Mouse (Mus musculus): Measurements from ENCODE around the gene Crkl.

Crkl gene

DNA sequence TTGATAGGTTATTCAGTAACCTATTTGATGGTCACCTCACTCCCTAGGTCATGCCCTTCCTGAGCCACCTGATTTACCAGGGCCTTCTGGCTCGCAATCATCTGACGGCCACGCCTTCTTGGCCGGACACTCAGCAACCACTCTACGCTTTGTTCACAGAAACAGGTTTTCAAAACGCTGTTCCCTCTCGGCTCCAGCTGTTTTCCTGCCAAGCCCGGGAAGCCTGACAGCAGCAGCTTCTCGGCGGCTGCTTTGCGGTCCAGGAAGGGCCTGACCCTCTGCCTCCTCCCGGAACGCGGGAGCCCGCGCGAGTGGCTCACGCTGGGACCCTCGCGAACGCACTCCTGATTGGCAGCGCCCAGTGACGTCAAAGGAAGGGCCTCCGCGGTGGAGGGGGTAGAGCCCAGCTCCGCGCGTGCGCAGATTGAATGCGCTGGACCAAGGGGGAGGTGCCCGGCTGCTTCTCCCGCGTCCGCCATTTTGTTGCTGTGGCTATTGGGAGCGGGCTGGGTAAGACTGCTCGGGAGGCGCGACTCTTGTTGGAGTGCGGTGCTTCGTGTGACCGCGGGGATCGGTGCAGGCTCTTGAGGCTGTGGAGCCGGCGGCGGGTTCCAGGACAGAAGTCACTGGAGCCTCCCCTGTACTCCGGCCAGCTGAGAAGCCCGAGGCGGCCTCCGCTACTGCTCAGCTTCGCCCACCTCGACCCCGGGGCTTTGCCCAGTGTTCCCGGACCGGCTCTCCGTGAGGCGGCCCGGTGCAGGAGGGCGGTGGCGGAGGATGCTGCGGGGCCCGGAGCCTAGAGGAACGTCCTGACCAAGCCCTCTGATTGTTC, at the start of gene Crkl:
Gene Crkl, plus strand, starts transcription at position 447 of the 832 bp plus-strand sequence.
- DNase-seq, result peak; percentile 97 to 99

- DNase-seq, result peak in 1 of 2 experiments; percentile 76
These were observed 48.9 kb upstream of the Crkl start for GRCm38 (mm10) chr16:17402855-17403254.

DNA sequence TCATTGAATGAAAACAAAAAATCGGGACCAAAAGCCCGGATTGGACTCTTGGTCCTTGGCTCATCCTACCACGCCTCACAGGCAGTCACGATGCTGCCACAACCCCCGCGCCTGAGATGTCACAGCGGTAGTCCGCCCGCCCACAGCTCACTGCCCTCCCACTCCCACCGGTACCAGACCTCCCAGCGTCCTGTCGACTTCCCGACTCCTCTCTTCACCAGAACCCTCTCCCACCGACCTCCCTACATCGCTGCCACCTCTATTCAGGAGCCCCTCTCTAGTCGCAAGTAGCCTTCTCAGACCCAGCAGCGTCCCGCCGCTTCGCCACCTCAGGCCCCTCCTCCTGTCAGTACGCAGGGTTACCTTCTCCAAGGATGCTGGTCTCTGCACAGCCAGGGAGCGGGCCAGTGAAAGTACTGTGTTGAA, 46.5 kb upstream of the Crkl start:
- DNase-seq, result peak; percentile 69 to 88

DNA sequence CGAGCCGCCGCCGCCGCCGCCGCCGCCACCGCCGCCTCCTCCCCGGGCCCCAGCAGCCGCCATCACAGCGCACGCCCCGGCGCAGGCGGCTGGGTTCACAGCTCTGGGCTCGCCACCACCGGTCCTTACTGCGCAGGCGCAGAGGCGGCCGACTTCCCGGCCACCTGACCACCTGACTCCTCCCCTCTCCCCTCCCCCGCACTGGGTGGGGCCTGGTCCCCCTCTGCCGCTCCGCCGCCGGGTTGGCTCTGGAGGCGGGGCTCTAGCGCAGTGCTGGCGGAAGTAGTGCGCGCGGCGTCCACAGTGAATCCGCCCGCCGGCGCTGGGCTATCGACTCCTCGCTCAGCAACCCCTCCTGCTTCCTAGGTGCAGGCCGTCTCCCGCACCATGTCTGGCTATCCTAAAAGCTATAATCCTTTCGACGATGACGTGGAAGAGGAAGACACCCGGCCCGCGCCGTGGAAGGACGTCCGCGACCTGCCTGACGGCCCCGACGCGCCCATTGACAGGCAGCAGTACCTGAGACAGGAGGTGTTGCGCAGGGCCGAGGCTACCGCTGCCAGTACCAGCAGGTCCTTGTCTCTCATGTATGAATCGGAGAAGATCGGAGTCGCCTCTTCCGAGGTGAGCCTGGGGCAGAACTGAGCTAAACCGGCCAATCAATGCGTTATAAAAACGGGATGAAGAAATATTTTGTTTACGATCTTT, 45.9 kb upstream of the Crkl start, which contains the start of the genes Snap29 and Pi4ka:
Gene Snap29, plus strand, starts transcription at position 251 of the 708 bp plus-strand sequence.
Gene Pi4ka, minus strand, starts transcription at position 579 of the 708 bp plus-strand sequence.
- DNase-seq, result peak; percentile 100

- DNase-seq, result peak; percentile 23 to 43
These were observed 45.1 kb upstream of the Crkl start for GRCm38 (mm10) chr16:17406512-17407231.

DNA sequence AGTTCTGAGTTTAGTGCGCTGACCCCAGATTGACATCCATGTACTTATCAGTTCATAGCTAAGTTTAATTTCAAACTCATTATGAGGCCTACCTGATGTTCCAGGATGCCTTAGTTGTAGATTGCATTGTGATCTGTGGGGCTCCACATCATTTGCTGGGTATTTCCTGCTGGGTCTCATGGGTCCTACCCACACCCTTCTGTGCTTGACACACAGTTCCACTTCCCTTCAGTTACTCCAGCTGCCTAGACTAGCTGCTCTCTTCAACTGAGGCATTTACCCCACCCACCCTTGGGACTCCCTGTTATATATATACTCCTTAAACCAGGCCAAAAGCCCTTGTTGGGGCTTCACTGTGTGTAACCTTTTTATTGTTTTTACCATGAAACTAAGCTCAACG, 42.7 kb upstream of the Crkl start:
- no peak for DNase-seq

GRCm38 (mm10) chr16:17410209-17410608, 41.6 kb upstream of the Crkl start:
- DNase-seq, result peak; percentile 36 to 64

DNA sequence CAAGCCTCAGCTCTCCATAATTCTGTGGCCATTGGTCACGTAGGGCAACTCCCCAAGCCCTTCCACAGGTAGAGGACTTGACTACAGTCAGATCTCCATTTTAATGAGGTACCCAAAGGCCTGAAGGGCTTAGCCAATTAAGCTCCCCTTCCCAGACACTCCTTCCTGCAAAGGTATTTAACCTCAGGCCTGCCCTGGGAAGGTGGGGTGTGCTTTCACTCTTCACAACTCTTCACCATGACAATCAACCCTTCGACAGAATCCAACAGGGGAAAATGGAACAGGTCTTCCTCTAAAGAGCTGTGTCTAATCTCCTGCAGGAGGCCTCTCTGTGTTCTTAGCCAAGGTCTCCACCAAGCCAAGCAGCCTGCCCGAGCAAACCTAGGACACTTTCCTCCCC, 28.8 kb upstream of the Crkl start:
- no peak for DNase-seq

- peak in 1 of 2 experiments; percentile 9 for DNase-seq
These were observed 19.2 kb upstream of the Crkl start for GRCm38 (mm10) chr16:17432576-17432975.

- DNase-seq, result peak; percentile 48 to 69
These were observed 557 bp downstream of the Crkl start for GRCm38 (mm10) chr16:17452373-17452715.

- DNase-seq, result no peak
These were observed 5.1 kb downstream of the Crkl start for GRCm38 (mm10) chr16:17456901-17457300.

GRCm38 (mm10) chr16:17460254-17460653, 8.5 kb downstream of the Crkl start:
- DNase-seq, result peak in 1 of 2 experiments; percentile 47

DNA sequence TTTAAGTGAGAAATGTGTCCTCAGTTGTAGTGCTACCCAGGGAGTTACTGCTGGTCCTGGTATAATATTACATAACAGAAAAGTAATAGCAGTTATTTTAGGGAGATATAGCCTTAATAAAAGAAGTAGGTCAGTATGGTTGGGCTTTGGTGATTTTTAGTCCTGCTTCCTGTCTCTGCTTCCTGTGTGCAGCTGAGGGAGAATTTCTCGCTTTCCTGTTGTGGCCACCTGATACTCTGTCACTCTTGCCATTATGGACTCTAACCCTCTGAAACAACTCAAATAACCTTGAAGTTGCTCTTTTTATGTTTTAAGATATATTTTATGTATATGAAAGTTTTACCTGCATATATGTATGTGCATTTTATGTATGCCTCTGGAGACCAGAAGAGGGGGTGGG, 9.8 kb downstream of the Crkl start:
- no peak for DNase-seq

- no peak for DNase-seq
These were observed 11.4 kb downstream of the Crkl start for GRCm38 (mm10) chr16:17463184-17463583.

GRCm38 (mm10) chr16:17466875-17467663, 15.3 kb downstream of the Crkl start:
- no peak for DNase-seq

DNA sequence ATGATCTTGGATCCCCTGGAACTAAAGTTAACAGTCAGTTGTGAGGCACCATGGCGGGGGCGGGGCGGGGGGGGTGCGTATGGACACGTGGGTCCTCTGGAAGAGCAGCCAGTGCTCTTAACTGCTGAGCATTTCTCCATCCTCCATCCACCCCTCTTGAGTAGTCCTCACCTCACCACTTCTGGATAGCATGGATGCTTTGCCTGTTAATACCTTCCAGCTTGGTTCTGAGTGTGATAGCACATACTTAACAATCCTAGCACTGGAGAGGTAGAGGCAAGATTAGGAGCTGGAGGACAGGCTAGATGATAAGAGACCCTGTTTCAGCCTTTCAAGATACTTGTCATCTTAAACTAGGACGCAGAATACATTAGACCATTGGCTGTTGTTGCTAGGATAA, 20.7 kb downstream of the Crkl start:
- no peak for DNase-seq

GRCm38 (mm10) chr16:17474091-17474490, 22.3 kb downstream of the Crkl start:
- peak; percentile 39 to 42 for DNase-seq

- DNase-seq, result no peak
These were observed 23.0 kb downstream of the Crkl start for GRCm38 (mm10) chr16:17474761-17475160.

DNA sequence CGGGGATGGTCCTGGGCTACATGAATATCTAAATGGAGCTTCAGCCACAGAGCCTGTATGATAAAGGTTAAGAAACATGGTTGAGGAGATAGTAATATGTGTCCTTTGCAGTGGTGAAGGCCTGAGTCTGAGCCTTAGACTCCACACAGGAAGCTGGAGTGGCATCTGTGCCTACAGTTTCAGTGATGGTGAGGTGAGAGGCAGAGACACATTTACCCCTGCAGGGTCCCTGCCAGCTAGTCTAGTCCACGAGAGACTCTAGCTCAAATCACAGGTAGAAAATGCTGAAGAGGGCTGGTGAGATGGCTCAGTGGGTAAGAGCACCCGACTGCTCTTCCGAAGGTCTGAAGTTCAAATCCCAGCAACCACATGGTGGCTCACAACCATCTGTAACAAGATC, 23.5 kb downstream of the Crkl start:
- DNase-seq, result no peak

DNA sequence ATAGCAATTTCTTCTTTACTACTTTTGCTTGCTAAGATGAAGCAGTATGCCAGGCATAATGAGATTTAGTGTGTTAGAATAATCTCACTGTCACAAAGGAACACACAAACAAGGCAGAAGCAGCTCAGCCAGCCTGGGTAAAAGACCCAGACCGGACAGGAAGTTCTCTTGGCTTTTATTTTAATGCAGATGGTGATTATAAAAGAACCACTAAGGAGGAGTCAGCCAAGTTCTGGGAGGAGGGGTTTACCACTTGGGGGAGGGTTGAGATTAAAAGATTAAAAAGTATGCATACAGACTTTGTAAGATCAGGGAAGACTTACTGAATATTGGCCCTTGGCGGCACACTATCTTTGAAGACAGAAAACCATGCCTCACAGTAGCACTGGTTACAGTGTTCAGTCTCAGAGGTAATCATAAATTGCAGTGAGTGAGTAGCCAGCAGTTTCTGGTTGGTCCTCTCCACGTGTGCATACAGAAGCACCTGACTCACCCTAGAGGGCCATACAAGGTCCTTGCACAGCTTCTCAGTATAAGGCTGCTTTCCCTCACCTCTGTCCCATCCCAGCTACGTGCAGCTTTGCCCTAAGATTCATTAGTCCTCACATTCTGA, 26.6 kb downstream of the Crkl start:
- no peak for DNase-seq

DNA sequence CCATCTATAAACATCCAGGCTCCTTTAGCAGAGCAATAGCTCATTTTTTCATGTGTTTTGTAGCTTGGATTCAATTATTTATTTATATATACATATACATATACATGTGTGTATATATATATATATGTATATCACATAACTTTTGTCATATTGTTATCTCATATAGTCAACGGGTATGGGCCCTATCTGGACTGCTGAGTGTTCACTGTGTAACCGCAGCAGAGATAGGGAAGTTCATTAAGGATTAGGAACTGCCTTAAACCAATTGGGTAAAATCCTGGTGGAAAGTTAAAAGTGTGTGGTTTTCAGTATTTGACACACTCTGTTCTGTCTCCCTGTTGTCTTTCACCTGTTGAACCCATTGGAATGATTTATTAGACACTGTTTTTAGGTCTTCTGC, 29.7 kb downstream of the Crkl start:
- DNase-seq, result no peak

DNA sequence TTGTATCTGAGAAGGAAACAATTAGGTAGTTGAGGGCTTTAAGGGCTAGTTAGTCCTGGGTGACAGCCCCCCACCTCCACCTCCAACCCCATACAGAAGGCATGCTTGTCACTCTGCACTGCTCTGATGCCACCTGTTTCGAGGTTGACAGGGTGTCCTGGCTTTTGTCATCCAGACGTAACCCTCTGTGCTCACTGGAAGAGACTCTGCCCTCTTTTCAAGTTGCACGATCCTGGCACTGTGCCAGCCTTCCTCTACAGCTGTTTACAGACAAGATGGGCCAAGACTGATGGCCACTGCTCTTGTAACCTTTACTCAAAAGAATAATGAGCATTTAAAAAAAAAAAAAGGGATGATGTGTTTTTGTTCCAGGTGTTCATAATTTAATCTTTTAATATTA, 34.7 kb downstream of the Crkl start:
- DNase-seq, result peak; percentile 77 to 80
